Mouse (Mus musculus): ENCODE data around the gene Nck2.

Gene Nck2

DNA sequence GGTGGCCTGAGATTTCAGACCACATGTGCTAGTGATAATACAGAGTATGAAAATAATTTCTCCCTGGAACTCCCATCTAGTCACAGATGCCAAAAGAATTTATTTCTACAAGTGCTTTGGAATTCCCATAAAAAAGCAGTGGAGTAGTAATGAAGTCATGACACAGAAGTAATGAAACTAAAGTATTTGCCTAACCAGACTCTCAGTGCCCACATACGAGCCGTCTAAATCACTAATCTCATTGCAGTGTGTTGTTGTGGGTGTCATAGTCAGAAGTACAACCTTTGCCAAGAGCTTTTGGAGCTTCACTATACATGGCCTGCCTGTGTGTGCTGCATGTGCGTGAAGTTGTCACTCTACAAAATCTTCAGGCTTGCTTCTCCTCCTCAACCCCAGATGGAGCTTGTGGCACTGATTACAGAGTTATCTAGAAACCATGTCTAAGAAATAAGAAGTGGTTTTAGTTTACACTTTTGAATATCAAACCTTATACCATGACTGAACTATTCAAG is 130.5 kb downstream of the Nck2 start:
- DNase-seq (ENCODE audit: low spot score): no peak

GRCm38 (mm10) chr1:43577371-43577770 is 133.0 kb downstream of the Nck2 start:
- DNase-seq (ENCODE audit: low spot score): no peak

GRCm38 (mm10) chr1:43583564-43583963 is 139.2 kb downstream of the Nck2 start:
- no peak for DNase-seq (ENCODE audit: low spot score)

DNA sequence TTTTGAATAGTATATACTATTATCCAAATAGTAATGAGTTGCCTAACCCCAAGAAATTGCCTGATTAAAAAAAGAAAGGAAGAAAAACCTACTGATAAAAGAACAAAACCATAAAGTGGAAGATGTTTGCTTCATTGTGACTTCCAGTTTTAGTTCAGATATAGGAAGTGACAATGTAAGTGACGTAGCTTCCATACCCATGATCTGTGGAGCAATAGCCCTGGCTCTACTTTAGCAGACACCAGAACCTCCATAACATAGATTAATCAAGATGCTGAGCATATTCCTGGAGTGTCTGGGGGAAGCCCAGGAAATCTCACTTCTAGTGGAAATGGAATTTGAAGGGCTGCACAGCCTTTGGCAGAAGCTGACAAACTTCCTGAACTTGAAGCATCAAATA is 144.6 kb downstream of the Nck2 start:
- no peak for DNase-seq (ENCODE audit: low spot score)

- no peak for DNase-seq (ENCODE audit: low spot score)
Measured at GRCm38 (mm10) chr1:43589910-43590309, 145.5 kb downstream of the Nck2 start.

- no peak for DNase-seq (ENCODE audit: low spot score)
Measured at GRCm38 (mm10) chr1:43590727-43591126, 146.3 kb downstream of the Nck2 start.

DNA sequence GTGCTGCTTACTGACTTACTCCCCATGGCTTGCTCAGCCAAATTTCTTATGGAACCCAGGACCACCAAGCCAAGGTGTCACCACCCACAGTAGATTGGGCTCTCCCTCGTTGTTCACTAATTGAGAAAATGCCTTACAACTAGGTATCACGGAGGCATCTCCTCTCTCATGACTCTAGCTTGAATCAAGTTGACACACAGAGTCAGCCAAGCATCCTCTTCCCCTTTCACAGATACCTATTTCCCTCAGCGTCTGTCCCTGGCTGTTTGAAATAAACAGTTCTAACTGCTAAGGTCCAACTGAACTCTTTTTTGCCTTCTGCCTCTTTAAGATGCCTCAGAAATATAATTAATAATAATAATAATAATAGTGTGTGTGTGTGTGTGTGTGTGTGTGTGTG is 148.7 kb downstream of the Nck2 start:
- DNase-seq (ENCODE audit: low spot score): no peak

GRCm38 (mm10) chr1:43594738-43595137 is 150.4 kb downstream of the Nck2 start:
- no peak for DNase-seq (ENCODE audit: low spot score)

- no peak for DNase-seq (ENCODE audit: low spot score)
Measured at GRCm38 (mm10) chr1:43597731-43598130, 153.4 kb downstream of the Nck2 start.

- no peak for DNase-seq (ENCODE audit: low spot score)
Measured at GRCm38 (mm10) chr1:43599483-43599882, 155.1 kb downstream of the Nck2 start.

DNA sequence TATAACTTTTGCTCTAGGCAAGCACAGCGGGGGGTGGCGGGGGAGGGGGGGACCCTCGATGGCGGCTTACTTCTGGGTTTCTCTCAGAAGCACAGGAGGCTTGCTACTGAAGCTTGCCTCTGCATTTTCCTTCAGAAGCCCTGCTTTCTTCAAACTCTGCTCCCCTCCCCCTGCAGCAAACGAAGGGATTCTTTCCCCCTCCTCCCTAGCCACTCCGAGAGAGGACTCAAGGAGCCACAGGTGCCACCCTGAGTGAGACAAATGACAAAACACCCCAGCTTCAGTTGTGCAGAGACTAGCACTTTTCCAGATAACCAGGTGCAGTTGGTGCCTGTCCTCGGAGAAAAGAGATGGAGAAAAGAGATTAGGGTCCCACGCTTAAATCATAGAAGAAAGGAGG is 156.7 kb downstream of the Nck2 start:
- no peak for DNase-seq (ENCODE audit: low spot score)

GRCm38 (mm10) chr1:43615948-43616347 is 171.6 kb downstream of the Nck2 start:
- no peak for DNase-seq (ENCODE audit: low spot score)
